Mouse (Mus musculus) intestine, embryonic 16.5 days (tissue): Measurements from ENCODE around the gene Cdk1. TPM values are rescaled to one million over a fixed set of nuclear protein-coding genes. Genes with fewer than 3 reads are reported as not detected.

Source experiments
- ATAC-seq: fragments of 200-750 bp; cut with Nextera tagmentation; 2 replicates; pipeline ENCODE4 v1.8.0; 2017; ENCODE audit warnings: moderate TSS enrichment, moderate library complexity
- H3K27ac ChIP-seq: fragments of 300-500 bp; sonication (generic); 2 replicates; pipeline ENCODE4 v1.5.1; 2014; ENCODE audit warnings: mild to moderate bottlenecking, low read length
- H3K27me3 ChIP-seq: fragments of 300-500 bp; sonication (generic); replicated peaks from 2 replicates; pipeline ENCODE4 v1.6.1; 2014; ENCODE audit warnings: low read length, control low read depth, mixed read lengths; ENCODE audit not compliant: control insufficient read depth, insufficient read depth
- H3K36me3 ChIP-seq: fragments of 300-500 bp; sonication (generic); 2 replicates; pipeline ENCODE4 v1.6.1; 2014; ENCODE audit warnings: low read length, control low read depth; ENCODE audit not compliant: control insufficient read depth, insufficient read depth
- H3K4me1 ChIP-seq: fragments of 300-500 bp; sonication (generic); 2 replicates; pipeline ENCODE4 v1.6.1; 2014; ENCODE audit warnings: low read length, control low read depth, mixed read lengths; ENCODE audit not compliant: control insufficient read depth, insufficient read depth
- H3K4me2 ChIP-seq: fragments of 300-500 bp; sonication (generic); 2 replicates; pipeline ENCODE4 v1.6.1; 2014; ENCODE audit warnings: low read depth, low read length, control low read depth
- H3K4me3 ChIP-seq: fragments of 300-500 bp; sonication (generic); 2 replicates; pipeline ENCODE4 v1.5.1; 2014; ENCODE audit warnings: mild to moderate bottlenecking, low read length
- H3K9ac ChIP-seq: fragments of 300-500 bp; sonication (generic); 2 replicates; pipeline ENCODE4 v1.6.1; 2014; ENCODE audit warnings: low read depth, low read length
- H3K9me3 ChIP-seq: fragments of 300-500 bp; sonication (generic); 2 replicates; pipeline ENCODE4 v1.6.1; 2016; ENCODE audit warnings: low read length, control low read depth; ENCODE audit not compliant: control insufficient read depth
- WGBS: fragments of 180-500 bp; shearing (Covaris S2); extraction: QIAGEN DNeasy Blood & Tissue Kit; methylation state at CpG from one replicate; pipeline ENCODE4 v1.1.7; 2014; 5-methylcytosine and 5-hydroxymethylcytosine counted together
- polyA plus RNA-seq: library from polyadenylated mRNA; unstranded; fragments of >200 nt; fragmentation: Nextera tagmentation; extraction: Ambion mirVana; gene quantifications from 2 replicates; pipeline ENCODE4 v1.2.1, GENCODE M21; 2015

Cdk1 gene
- polyA plus RNA-seq: 339 and 377 TPM in 2 replicates

DNA sequence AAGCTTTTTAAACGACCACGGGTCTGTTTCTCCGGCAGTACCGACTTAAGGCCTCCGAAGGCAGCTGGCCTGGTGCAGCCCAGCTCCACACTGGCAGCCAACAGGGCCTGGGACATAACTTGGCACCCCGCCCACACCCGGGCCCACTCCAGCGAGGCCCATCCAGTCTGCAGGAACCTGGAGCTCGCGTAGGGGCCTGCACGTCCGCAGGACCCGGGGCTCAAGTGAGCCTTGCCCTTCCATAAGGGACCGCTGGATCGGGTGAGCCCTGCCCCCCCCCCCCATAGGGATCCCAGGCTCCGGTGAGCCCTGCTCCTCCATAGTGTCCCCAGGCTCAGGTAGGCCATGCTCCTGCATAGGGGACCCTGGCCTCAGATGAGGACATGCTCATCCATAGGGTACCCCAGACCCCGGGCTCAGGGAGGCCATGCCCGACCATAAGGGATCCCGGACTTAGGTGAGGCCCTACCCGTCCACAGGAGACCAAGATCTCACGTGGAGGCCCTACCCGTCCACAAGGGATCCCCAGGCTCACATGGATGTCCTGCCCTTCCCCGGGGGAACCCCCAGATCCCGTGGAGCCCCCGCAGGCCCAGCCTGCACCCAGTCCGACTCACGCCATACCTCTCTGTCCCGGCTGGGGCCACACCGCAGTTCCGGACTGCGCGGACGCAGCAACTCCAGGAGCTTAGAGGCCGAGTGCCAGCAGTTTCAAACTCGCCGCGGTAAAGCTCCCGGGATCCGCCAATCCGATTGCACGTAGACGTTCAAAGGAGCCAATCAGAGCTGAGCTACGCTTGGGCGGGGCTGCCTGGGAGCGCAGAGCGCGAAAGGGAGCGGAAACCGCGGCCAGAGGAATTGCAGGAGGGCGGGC lies at the start of gene Cdk1:
Cdk1 (minus strand) TSS at position 727 of the 874 bp plus-strand sequence.
- H3K9ac ChIP-seq: peak within 1 kb of the TSS; percentile 91
- ATAC-seq: peak; percentile 95
- H3K4me3 ChIP-seq: peak within 1 kb of the TSS; percentile 87
- H3K27me3 ChIP-seq: no peaks in the 10 kb centered on the region
- H3K4me1 ChIP-seq: peaks cover 34% of the 10 kb centered on the region
- WGBS: under 1% methylated on average over 51 of the region's 51 CpGs
- H3K4me2 ChIP-seq: peak within 1 kb of the TSS; percentile 80
- H3K36me3 ChIP-seq: 0 out of 2 replicates have a peak, but pooled peaks cover 8% of the 10 kb centered on the region
- H3K27ac ChIP-seq: peak within 1 kb of the TSS; percentile 84
- no peaks in the 10 kb centered on the region for H3K9me3 ChIP-seq

DNA sequence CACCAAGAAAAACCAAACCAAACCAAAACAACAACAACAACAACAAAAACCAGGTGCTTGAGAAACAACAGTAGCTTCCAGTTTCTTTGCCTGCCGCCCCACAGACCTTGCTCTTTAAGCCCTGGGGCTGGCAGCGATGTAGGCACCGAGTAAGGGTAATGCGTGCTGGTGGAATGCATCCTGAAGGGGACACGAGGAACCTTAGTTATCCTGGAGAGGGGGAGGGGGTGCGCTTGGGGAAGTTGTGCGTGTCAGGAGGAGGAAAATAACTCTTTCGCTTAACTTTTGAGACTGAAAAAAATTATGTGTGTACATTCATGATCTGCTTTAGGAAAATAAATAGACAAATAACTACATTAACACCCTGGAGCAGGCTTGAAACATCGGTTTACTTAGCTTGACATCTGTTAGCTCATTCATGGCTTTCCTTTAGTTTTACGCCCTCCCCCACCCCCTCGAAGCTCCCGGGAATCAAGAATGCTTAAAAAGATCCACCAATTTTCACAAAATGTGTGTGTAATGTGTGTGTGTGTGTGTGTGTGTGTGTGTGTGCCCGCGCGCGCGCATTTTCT lies 47.2 kb upstream of the Cdk1 start:
- H3K27ac ChIP-seq: no peak overlapping the region
- H3K9ac ChIP-seq: peak overlapping the region; percentile 79
- H3K4me2 ChIP-seq: peak overlapping the region; percentile 100
- H3K27me3 ChIP-seq: peaks cover 14% of the 10 kb centered on the region; the same call in 1 of the 2 replicates
- peaks cover 15% of the 10 kb centered on the region for H3K4me1 ChIP-seq
- 7% methylated on average over 17 of the region's 17 CpGs for WGBS
- H3K4me3 ChIP-seq: peak overlapping the region; percentile 84
- ATAC-seq: 0 out of 2 replicates have a peak, but pooled peaks have one; percentile 34
- H3K36me3 ChIP-seq: no peaks in the 10 kb centered on the region
- H3K9me3 ChIP-seq: no peaks in the 10 kb centered on the region

GRCm38 (mm10) chr10:69398763-69399590 lies 46.2 kb upstream of the Cdk1 start, which contains the start of gene Ank3:
TSS of gene Ank3 (plus strand) at chr10:69398773.
- H3K9me3 ChIP-seq: no peaks in the 10 kb centered on the region
- H3K4me3 ChIP-seq: peak within 1 kb of the TSS; percentile 84
- under 1% methylated on average over 73 of the region's 77 CpGs for WGBS
- peak within 1 kb of the TSS; percentile 79 for H3K9ac ChIP-seq
- no peak within 1 kb of the TSS for H3K27ac ChIP-seq
- H3K27me3 ChIP-seq: peaks cover 14% of the 10 kb centered on the region; the same call in 1 of the 2 replicates
- H3K4me2 ChIP-seq: peak within 1 kb of the TSS; percentile 100
- peak; percentile 90 for ATAC-seq
- peaks cover 15% of the 10 kb centered on the region for H3K4me1 ChIP-seq
- no peaks in the 10 kb centered on the region for H3K36me3 ChIP-seq

DNA sequence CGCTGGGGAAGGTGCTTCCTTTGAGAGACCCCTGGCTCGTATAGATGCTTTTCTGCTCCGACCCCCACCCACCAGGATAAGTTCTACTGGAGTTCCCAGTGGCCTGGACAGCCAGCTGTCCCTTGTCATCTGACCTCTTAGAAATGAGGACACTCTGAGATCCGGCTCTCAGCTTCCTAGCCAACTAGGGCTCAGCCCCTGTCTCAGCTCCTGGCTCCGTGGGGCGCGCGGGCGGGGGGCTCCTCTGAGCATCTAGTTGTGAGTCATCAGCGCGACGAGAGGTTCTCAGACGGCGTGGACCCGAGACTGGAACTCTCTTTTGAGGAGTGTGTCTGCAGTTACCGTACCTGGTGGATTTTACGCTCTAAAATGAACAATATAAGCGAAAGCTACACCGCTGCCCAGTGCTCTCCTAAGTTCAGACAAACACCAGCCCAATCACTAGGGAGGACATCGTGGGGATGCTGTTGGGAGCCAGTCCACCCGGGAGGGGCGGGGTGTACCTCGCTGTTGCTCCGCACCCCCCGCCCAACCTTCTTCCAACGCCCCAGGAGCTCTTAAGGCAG lies 45.5 kb upstream of the Cdk1 start:
- Histone ChIP-seq H3K27me3 (peaks cover 14% of the 10 kb centered on the region; the same call in 1 of the 2 replicates), H3K4me3 (peak overlapping the region; percentile 84), H3K27ac (no peak overlapping the region), H3K9me3 (no peaks in the 10 kb centered on the region), H3K36me3 (no peaks in the 10 kb centered on the region), H3K9ac (peak overlapping the region; percentile 79), H3K4me2 (peak overlapping the region; percentile 100), H3K4me1 (peaks cover 15% of the 10 kb centered on the region)
- WGBS: under 1% methylated on average over 26 of the region's 26 CpGs
- peak; percentile 70 for ATAC-seq

DNA sequence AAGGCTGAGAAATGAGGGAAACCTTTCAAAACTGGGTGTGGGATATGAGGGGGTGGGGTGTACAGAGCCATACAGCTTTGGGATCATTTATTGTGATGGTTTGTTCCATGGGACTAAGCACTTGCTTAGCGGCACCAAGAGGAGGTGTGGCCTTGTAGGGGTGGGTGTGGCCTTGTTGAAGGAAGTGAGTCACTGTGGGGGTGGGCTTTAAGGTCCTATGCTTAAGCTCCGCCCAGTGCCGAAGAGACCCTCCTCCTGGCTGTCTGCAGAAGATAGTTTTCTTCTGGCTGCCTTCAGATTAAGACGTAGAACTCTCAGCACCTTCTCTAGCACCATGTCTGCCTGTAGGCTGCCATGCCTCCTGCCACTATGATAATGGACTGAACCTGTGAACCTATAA lies 36.8 kb upstream of the Cdk1 start:
- ATAC-seq: no peak
- Histone ChIP-seq H3K27me3 (no peaks in the 10 kb centered on the region), H3K36me3 (no peaks in the 10 kb centered on the region), H3K4me2 (no peak overlapping the region), H3K27ac (no peak overlapping the region), H3K9me3 (no peaks in the 10 kb centered on the region), H3K4me1 (no peaks in the 10 kb centered on the region), H3K4me3 (no peak overlapping the region), H3K9ac (no peak overlapping the region)
- WGBS: 91% methylated on average over 4 of the region's 4 CpGs

DNA sequence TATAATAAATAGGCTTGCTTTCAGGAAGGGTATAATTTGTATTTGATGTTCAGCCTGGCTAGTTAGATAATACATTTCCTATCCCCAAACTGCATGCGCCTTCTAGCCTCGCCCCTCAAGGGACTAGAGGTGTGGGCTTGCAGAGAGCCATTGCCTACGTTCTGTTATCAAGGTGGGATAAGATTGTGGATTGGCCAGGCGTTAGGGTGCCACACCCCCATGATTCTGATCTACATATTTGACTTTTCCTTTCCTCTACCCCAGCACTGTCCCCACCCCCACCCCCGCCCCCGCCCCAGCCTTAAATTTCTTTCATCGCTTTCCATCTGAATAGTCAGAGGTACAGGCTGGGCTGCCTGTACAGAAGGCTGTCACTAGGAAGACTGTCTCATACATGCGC lies 34.0 kb upstream of the Cdk1 start:
- no peaks in the 10 kb centered on the region for H3K27me3 ChIP-seq
- H3K4me3 ChIP-seq: no peak overlapping the region
- H3K4me1 ChIP-seq: no peaks in the 10 kb centered on the region
- H3K4me2 ChIP-seq: no peak overlapping the region
- H3K9ac ChIP-seq: no peak overlapping the region
- ATAC-seq: no peak
- H3K36me3 ChIP-seq: no peaks in the 10 kb centered on the region
- WGBS: 77% methylated on average over 8 of the region's 8 CpGs
- H3K9me3 ChIP-seq: no peaks in the 10 kb centered on the region
- H3K27ac ChIP-seq: no peak overlapping the region

DNA sequence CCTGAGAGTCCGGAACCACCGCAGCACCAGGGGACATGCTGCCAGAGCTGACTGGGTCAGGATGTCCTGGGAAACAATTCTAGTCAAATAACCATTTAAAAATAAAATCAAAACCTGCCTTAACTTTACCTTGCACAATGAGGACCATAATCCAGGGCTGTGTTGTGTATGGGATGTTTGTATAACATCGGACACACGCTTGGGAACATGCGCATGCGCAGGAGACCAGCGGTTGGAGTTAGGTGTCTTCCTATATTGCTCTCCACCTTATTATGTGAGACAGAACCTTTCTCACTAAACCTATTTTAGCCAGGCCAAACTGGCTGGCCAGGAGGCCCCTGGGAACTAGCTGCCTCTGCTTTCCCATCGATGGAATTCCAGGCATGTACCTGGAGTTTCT lies 32.4 kb upstream of the Cdk1 start:
- H3K9me3 ChIP-seq: no peaks in the 10 kb centered on the region
- H3K4me2 ChIP-seq: no peak overlapping the region
- H3K27me3 ChIP-seq: no peaks in the 10 kb centered on the region
- no peak overlapping the region for H3K4me3 ChIP-seq
- H3K9ac ChIP-seq: no peak overlapping the region
- WGBS: 89% methylated on average over 8 of the region's 8 CpGs
- no peaks in the 10 kb centered on the region for H3K4me1 ChIP-seq
- H3K27ac ChIP-seq: no peak overlapping the region
- no peaks in the 10 kb centered on the region for H3K36me3 ChIP-seq
- ATAC-seq: no peak

GRCm38 (mm10) chr10:69384640-69385039 lies 31.9 kb upstream of the Cdk1 start:
- no peaks in the 10 kb centered on the region for H3K4me1 ChIP-seq
- no peaks in the 10 kb centered on the region for H3K36me3 ChIP-seq
- H3K9me3 ChIP-seq: no peaks in the 10 kb centered on the region
- no peak overlapping the region for H3K9ac ChIP-seq
- no peak overlapping the region for H3K4me3 ChIP-seq
- no peak overlapping the region for H3K4me2 ChIP-seq
- no peaks in the 10 kb centered on the region for H3K27me3 ChIP-seq
- WGBS: 77% methylated on average over 11 of the region's 11 CpGs
- no peak overlapping the region for H3K27ac ChIP-seq
- ATAC-seq: no peak
